Mouse (Mus musculus) hindbrain, embryonic 14.5 days (tissue): ENCODE measurements around the gene Mtcl1. TPM values are rescaled to one million over a fixed set of nuclear protein-coding genes. Genes with fewer than 3 reads are reported as not detected.

Experiments
- ATAC-seq: fragments of 200-750 bp; cut with Nextera tagmentation; 2 replicates; pipeline ENCODE4 v1.8.0; 2017; ENCODE audit warnings: moderate number of reproducible peaks, mild to moderate bottlenecking, moderate TSS enrichment, moderate library complexity; ENCODE audit not compliant: low FRiP score
- DNase-seq: peaks from one replicate; pipeline ENCODE4 v3.0.0-alpha.2; 2015; ENCODE audit warnings: low spot score
- H3K27ac ChIP-seq: fragments of 300-500 bp; sonication (generic); 2 replicates; pipeline ENCODE4 v1.5.1; 2014; ENCODE audit warnings: mild to moderate bottlenecking, moderate library complexity
- H3K27me3 ChIP-seq: fragments of 300-500 bp; sonication (generic); 2 replicates; pipeline ENCODE4 v1.6.1; 2014; ENCODE audit warnings: mild to moderate bottlenecking, low read length, mixed read lengths; ENCODE audit not compliant: control insufficient read depth, insufficient read depth
- H3K36me3 ChIP-seq: fragments of 300-500 bp; sonication (generic); replicated peaks from 2 replicates; pipeline ENCODE4 v1.6.1; 2014; ENCODE audit not compliant: control insufficient read depth, insufficient read depth
- H3K4me1 ChIP-seq: fragments of 300-500 bp; sonication (generic); replicated peaks from 2 replicates; pipeline ENCODE4 v1.6.1; 2014; ENCODE audit warnings: antibody characterized with exemption, low read length, mixed read lengths; ENCODE audit not compliant: control insufficient read depth, insufficient read depth
- H3K4me2 ChIP-seq: fragments of 300-500 bp; sonication (generic); replicated peaks from 2 replicates; pipeline ENCODE4 v1.6.1; 2014; ENCODE audit warnings: mild to moderate bottlenecking, moderate library complexity
- H3K4me3 ChIP-seq: fragments of 300-500 bp; sonication (generic); replicated peaks from 2 replicates; pipeline ENCODE4 v1.5.1; 2014; ENCODE audit warnings: mild to moderate bottlenecking, low read length
- H3K9ac ChIP-seq: fragments of 300-500 bp; sonication (generic); 2 replicates; pipeline ENCODE4 v1.6.1; 2014
- H3K9me3 ChIP-seq: fragments of 300-500 bp; sonication (generic); 2 replicates; pipeline ENCODE4 v1.6.1; 2016; ENCODE audit warnings: low read length; ENCODE audit not compliant: control insufficient read depth
- WGBS: fragments of 180-500 bp; shearing (Covaris S2); extraction: QIAGEN DNeasy Blood & Tissue Kit; methylation state at CpG from one replicate; pipeline ENCODE4 v1.1.7; 2014; 5-methylcytosine and 5-hydroxymethylcytosine counted together
- polyA plus RNA-seq: library from polyadenylated mRNA; unstranded; fragments of >200 nt; fragmentation: Nextera tagmentation; extraction: Ambion mirVana; gene quantifications from 2 replicates; pipeline ENCODE4 v1.2.1, GENCODE M21; 2014

Gene Mtcl1
- polyA plus RNA-seq, 1 experiment from 2014 or later = 37.9 TPM

- H3K4me3 ChIP-seq = peak overlapping the region; percentile 98
Observed at GRCm38 (mm10) chr17:66450526-66451070, 1.0 kb upstream of the Mtcl1 start.

GRCm38 (mm10) chr17:66448421-66449405 lies 837 bp downstream of the Mtcl1 start:
- no peaks in the 10 kb centered on the region for H3K36me3 ChIP-seq
- no peaks in the 10 kb centered on the region for H3K9me3 ChIP-seq
- peak overlapping the region; percentile 84 for H3K4me2 ChIP-seq
- peak overlapping the region; percentile 99 for H3K9ac ChIP-seq
- H3K4me1 ChIP-seq = peaks cover 49% of the 10 kb centered on the region
- whole genome bisulfite sequencing = under 1% methylated on average over 115 of the region's 136 CpGs
- H3K27ac ChIP-seq = peak overlapping the region; percentile 96
- H3K4me3 ChIP-seq = peak overlapping the region; percentile 98
- no peak for DNase-seq
- peak; percentile 32 for ATAC-seq
- H3K27me3 ChIP-seq = no peaks in the 10 kb centered on the region

More at GRCm38 (mm10) chr17:66450526-66451070, 1.0 kb upstream of the Mtcl1 start:
- Histone ChIP-seq H3K9ac (peak overlapping the region; percentile 99), H3K4me2 (peak overlapping the region; percentile 84), H3K4me1 (peaks cover 33% of the 10 kb centered on the region), H3K9me3 (no peaks in the 10 kb centered on the region), H3K27me3 (no peaks in the 10 kb centered on the region), H3K36me3 (no peaks in the 10 kb centered on the region), H3K27ac (no peak overlapping the region)
- DNase-seq (no peak), ATAC-seq (no peak)
- WGBS = 3% methylated on average over 18 of the region's 18 CpGs

GRCm38 (mm10) chr17:66447978-66448377 lies 1.6 kb downstream of the Mtcl1 start:
- Histone ChIP-seq H3K4me3 (peak overlapping the region; percentile 98), H3K9me3 (no peaks in the 10 kb centered on the region), H3K27ac (peak overlapping the region; percentile 96; the same call in 1 of the 2 replicates), H3K36me3 (no peaks in the 10 kb centered on the region), H3K27me3 (no peaks in the 10 kb centered on the region), H3K9ac (peak overlapping the region; percentile 99), H3K4me2 (peak overlapping the region; percentile 84), H3K4me1 (peaks cover 54% of the 10 kb centered on the region)
- ATAC-seq = no peak
- no peak for DNase-seq
- WGBS = under 1% methylated on average over 13 of the region's 13 CpGs

- DNase-seq (no peak), ATAC-seq (no peak)
- H3K27me3 ChIP-seq = no peaks in the 10 kb centered on the region
- H3K27ac ChIP-seq = peak overlapping the region; percentile 11; the same call in 1 of the 2 replicates
- H3K36me3 ChIP-seq = no peaks in the 10 kb centered on the region
- H3K4me1 ChIP-seq = peaks cover 54% of the 10 kb centered on the region
- H3K4me3 ChIP-seq = peak overlapping the region; percentile 98
- WGBS = 16% methylated on average over 7 of the region's 7 CpGs
- peak overlapping the region; percentile 84 for H3K4me2 ChIP-seq
- peak overlapping the region; percentile 99 for H3K9ac ChIP-seq
- H3K9me3 ChIP-seq = no peaks in the 10 kb centered on the region
Observed at GRCm38 (mm10) chr17:66447007-66447312, 2.6 kb downstream of the Mtcl1 start.

- Histone ChIP-seq H3K27me3 (no peaks in the 10 kb centered on the region), H3K36me3 (no peaks in the 10 kb centered on the region), H3K4me2 (peak overlapping the region; percentile 84), H3K9ac (peak overlapping the region; percentile 99), H3K4me1 (peaks cover 54% of the 10 kb centered on the region), H3K4me3 (peak overlapping the region; percentile 98), H3K27ac (peak overlapping the region; percentile 17; the same call in 1 of the 2 replicates), H3K9me3 (no peaks in the 10 kb centered on the region)
- ATAC-seq = no peak
- DNase-seq = no peak
- whole genome bisulfite sequencing = 15% methylated on average over 7 of the region's 7 CpGs
Observed at GRCm38 (mm10) chr17:66446196-66447006, 3.1 kb downstream of the Mtcl1 start.

GRCm38 (mm10) chr17:66444059-66444700 lies 5.4 kb downstream of the Mtcl1 start:
- Histone ChIP-seq H3K9ac (peak overlapping the region; percentile 37), H3K27me3 (no peaks in the 10 kb centered on the region), H3K27ac (peak overlapping the region; percentile 79), H3K4me1 (peaks cover 50% of the 10 kb centered on the region), H3K4me2 (peak overlapping the region; percentile 84), H3K36me3 (no peaks in the 10 kb centered on the region), H3K9me3 (no peaks in the 10 kb centered on the region), H3K4me3 (0 out of 2 replicates have a peak overlapping the region, but pooled peaks have one; percentile 2)
- no peak for DNase-seq
- WGBS = 22% methylated on average over 9 of the region's 9 CpGs
- ATAC-seq = peak; percentile 46

- no peaks in the 10 kb centered on the region for H3K9me3 ChIP-seq
- no peak overlapping the region for H3K27ac ChIP-seq
- H3K36me3 ChIP-seq = peaks cover 13% of the 10 kb centered on the region
- 77% methylated on average over 7 of the region's 8 CpGs for WGBS
- ATAC-seq = no peak
- no peak for DNase-seq
- no peak overlapping the region for H3K9ac ChIP-seq
- H3K4me1 ChIP-seq = peaks cover 31% of the 10 kb centered on the region
- no peaks in the 10 kb centered on the region for H3K27me3 ChIP-seq
- H3K4me3 ChIP-seq = no peak overlapping the region
- no peak overlapping the region for H3K4me2 ChIP-seq
Observed at GRCm38 (mm10) chr17:66439888-66440287, 9.7 kb downstream of the Mtcl1 start.

GRCm38 (mm10) chr17:66439051-66439753 lies 10.3 kb downstream of the Mtcl1 start:
- WGBS = 19% methylated on average over 11 of the region's 11 CpGs
- Histone ChIP-seq H3K9me3 (no peaks in the 10 kb centered on the region), H3K4me1 (peaks cover 28% of the 10 kb centered on the region), H3K36me3 (peaks cover 20% of the 10 kb centered on the region), H3K27me3 (no peaks in the 10 kb centered on the region), H3K4me3 (no peak overlapping the region), H3K4me2 (no peak overlapping the region), H3K9ac (no peak overlapping the region), H3K27ac (no peak overlapping the region)
- no peak for DNase-seq
- no peak for ATAC-seq
